Mouse (Mus musculus) spleen, adult 18-20 months (tissue): ENCODE data around the gene Amph.
"Not testable (repeated sequence)": the region's sequence is repeated elsewhere in the genome, so short reads cannot be mapped to it uniquely, and the experiment has no call there.

ENCODE experiments used
- DNase-seq, 2 experiments: peaks; one replicate each; pipeline ENCODE4 v3.0.0; 2022; ENCODE audit warnings: mixed read lengths in 2 of 2

Gene Amph

DNA sequence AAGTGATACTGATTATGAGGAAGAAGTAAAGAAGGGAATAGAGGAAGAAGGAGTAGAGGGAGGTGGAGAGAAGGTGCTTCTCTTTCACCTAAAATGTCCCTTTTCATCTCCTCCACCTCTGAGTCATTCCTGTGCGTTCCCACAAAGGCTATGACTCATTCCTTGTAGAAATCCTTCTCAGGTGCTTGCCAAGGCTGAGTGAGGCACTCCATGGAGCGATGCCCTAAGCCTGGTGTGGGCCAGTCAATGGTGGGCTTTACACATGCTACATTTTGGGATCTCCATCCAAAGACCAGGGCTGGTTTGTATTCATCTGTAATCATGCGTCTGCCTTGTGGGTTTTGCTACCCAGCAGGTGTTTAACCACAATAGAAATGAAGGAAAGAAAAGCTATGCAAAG, 78.9 kb downstream of the Amph start:
- DNase-seq, result no peak

DNA sequence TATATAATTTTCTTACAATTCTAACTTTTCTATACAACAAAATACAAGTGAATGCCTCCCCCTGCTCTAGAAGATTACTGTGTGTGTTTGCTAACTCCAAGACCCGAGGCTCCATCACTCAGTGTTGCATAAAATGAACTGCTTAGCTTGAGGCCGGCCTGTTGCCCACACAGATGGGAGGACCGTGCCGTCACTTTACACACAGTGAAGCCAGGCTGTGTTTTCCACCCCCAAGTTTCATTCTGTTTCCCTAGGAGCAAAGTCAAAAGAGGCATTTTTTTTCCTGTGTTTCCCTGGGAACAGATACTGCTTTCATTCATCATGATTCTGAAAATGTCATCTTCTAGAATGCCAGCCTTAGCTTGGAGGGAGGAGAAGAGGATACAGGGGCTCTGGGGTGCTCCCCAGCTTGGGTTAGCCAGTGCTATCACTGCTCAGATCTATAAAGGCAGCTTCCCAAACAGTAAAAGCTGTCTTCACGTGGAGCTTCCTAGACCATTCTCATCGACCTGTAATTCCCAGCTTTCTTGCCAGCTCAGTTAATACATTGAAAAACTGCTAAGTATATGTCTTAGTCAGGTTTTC, 79.9 kb downstream of the Amph start:
- no peak for DNase-seq

DNA sequence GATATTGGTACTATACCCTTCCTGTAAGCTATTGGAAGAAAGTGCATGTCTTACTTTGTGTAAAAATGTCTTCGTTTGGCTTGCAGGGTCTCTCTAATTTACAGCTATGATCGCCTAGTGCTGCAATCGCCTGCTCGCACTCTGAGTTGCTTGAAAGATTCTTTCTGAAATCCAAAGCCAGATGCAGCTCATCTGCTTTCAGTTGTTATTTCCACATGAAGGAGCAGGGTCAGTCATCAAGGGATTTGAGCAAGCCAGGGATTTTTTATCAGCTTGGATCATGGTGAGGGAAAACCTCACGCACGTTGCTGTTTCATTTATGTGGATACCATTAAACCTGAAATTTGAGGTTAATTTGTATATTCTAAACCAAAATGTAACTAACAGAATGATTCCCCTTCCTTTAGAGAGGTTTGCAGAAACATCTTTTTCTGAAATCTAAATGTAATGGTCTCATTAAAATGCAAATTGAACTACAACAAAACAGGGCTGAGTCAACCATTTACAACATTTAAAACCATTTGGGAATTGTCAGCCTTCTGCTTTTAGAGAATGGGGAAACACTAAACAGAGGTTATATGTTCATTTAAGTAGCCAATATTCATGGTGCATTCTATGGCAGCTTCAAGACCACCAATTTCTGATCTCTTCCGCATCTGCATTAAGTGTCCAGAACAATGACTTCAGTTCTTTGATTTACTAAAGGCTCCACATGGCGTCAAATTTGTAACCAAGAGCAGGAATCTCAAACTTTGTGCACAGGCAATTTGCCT, 84.1 kb downstream of the Amph start:
- no peak for DNase-seq

DNA sequence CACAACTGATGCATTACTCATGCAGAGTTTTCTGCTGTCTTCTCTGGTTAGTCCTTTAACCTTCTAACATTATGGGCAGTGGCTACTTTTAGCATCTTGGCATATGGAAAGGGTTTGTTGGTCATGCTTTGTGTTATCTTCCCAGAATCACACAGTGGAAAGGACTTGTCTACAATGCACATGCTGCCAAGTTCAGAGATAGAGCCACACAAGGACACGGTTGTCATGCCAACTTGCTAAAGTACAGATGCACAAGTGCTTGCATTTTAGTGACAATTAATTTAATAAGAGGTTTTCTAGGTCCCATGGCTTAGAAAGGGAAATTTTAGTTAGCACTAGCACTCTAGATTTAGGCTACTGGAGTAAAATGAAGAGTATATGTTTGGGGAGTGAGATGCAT, 104.1 kb downstream of the Amph start:
- no peak for DNase-seq

- DNase-seq, result no peak
Measured at GRCm38 (mm10) chr13:19054504-19054903, 106.5 kb downstream of the Amph start.

- no peak for DNase-seq
Measured at GRCm38 (mm10) chr13:19072261-19072660, 124.3 kb downstream of the Amph start.

GRCm38 (mm10) chr13:19077427-19077826, 129.4 kb downstream of the Amph start:
- no peak for DNase-seq

DNA sequence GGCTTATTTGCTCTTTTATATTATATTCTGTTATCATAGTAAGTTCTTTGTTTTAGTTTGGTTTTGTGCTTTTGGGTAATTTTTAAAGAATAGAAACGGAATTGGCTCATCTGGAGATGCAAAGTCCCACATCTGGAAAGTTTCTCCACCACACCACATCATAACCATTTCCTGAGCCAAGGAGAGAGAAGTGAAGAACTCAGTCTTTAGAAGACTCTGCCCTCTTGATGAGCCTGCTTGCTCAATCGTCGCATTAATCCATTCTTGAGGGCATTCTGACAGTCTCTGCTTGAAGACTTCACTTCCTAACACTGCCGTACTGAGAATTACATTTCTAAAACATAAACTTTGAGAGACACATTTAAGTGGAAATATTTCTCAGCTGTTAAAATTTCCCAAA, 133.9 kb downstream of the Amph start:
- no peak for DNase-seq

GRCm38 (mm10) chr13:19094571-19094970, 146.6 kb downstream of the Amph start:
- DNase-seq, result no peak

DNA sequence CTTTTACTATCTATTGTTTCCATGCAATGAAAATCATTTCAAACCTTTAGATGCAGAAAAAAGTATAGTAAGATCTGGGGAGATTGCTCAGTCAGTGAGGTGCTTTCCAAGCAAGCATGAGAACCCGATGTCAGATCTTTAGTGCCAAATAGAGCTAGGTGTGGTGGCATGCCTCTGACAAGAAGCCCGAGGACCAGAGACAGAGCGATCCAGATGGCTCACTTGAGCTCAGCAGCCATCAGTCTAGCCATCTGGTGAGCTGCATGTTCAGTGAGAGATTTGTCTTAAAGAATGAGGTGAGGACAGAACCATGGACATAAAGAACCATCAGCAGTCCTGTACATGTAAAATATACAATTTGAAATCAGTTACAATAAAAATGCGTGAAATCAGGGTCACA, 149.1 kb downstream of the Amph start:
- no peak for DNase-seq

DNA sequence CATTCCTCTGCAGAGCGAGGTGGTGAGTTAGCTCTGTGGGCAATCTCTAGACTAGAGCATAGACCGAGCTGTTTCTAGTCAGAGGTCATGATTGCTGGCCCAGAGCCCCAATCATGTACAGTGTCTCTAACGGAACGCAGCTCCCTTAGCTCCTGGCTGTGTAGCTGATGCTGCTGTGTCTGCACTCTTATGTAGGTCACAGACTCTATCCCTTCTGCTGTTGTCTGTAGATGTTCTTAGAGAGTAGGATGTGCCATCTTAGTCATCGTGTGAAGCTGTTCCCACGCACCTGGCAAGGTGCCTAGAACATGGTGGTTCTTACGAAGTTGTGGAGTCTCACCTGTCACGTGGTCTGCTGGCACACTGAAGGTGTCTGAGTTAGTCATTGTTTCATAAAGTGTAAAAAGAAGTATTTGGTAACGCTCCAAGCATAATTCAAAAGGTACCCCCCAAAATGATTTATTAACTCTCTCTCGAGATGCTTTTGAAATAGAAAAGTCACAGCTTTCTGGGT, 153.9 kb downstream of the Amph start:
- no peak for DNase-seq

GRCm38 (mm10) chr13:19106418-19106817, 158.4 kb downstream of the Amph start:
- DNase-seq, result no peak

DNA sequence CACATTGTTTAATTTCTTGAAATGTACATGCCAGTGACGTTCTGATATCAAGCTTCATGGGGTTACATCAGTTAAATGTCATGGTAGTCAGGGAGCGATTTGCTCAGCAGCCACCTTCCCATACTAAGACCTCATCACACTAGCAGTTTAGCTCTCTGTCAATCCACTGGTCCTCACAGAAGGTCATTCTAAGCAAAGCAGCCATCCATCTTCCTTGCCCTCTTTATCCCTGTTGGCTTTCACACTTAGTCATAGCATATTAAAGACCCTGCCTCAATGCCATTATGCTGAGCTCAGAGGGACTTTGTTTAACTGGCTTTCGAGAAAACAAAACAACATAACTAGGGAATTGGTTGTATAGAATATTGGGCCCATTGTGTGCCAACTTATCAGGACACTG, 161.3 kb downstream of the Amph start:
- DNase-seq, result no peak

- no peak for DNase-seq
Measured at GRCm38 (mm10) chr13:19113034-19113922, 165.3 kb downstream of the Amph start.

DNA sequence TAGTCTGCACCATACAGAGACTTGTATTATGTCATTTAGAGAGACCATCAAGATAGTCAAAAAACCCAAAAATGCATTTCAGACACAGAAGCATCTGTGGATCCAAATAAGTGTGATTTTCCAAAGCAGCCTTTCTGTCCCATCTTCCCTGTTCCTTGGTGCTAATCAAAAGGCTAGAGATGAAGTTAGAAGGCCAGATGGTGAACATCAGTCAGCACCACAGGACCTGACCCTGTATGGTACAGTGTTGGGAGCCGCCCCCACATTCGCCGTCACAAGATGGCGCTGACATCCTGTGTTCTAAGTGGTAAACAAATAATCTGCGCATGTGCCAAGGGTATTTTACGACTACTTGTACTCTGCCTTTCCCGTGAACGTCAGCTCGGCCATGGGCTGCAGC, 166.8 kb downstream of the Amph start:
- not testable (repeated sequence) for DNase-seq

GRCm38 (mm10) chr13:19126912-19127552, 179.0 kb downstream of the Amph start:
- no peak for DNase-seq

DNA sequence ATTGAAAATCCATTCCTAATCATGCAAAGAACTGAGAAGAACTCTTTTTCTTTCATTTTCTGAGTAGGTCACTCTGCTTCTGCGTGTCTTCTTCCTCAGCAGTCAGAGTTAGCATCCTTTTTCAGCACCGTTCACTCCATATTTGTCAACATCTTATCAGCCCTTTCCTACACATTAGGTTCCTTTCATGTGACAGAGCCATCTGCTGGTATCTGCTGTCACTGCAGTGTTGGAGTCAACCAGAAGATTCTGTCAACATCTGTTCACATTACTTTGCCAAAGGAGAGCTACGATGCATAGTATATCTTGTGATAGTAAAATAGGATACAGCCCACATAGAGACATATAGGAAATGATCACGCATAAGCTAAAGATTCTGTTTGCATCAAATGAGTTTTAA, 185.8 kb downstream of the Amph start:
- DNase-seq, result peak in 1 of 2 experiments; percentile 13

- DNase-seq, result no peak
Measured at GRCm38 (mm10) chr13:19137212-19137611, 189.2 kb downstream of the Amph start.

- DNase-seq, result no peak
Measured at GRCm38 (mm10) chr13:19137932-19138331, 189.9 kb downstream of the Amph start.

DNA sequence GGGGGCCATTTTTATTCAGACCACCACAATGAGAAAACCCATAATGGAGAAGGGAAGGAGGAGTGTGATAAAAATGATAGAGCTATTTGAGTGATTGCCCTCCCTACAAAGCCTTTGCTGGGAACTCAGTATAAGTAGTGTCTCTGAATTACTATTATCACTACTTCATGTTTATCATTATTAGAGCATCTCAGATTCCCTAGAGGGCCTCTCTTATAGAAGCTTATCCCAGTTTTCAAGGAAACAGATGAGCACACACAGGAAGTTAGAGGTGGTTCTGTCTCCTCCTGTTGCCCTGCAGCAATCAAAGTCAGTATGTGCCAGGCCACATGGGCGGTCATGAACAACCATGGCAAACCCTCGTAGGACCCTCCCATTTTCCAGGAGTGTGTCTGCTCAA, 190.5 kb downstream of the Amph start:
- no peak for DNase-seq

GRCm38 (mm10) chr13:19139104-19139503, 191.1 kb downstream of the Amph start:
- no peak for DNase-seq

DNA sequence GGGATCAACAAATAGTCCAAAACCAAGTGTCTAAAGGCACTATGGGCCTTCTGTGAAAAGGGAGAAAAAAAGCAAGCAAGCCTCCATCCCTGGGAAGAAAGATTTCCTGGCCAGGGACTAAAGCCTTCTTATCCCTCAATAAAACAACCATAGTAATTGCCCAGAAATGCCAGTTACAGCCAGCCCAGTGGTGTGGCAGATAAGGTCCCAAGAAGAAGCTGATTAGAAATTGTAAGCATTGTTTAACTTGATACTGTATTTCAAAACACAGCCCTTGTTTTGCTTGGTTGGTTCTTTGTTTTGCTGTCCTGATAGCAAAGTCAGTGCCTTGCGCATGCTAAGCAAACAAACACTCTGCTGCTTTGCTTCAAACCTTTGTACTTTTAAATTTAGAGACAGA, 191.8 kb downstream of the Amph start:
- DNase-seq, result no peak

GRCm38 (mm10) chr13:19143766-19144165, 195.8 kb downstream of the Amph start:
- DNase-seq, result no peak
